Mouse (Mus musculus) thymus, adult 2 months (tissue): Measurements from ENCODE around the gene Smim9. TPM values are rescaled to one million over a fixed set of nuclear protein-coding genes. Genes with fewer than 3 reads are reported as not detected.

ENCODE experiments used
- DNase-seq: peaks from one replicate; pipeline ENCODE4 v3.0.0; 2021
- H3K27ac ChIP-seq: fragments of 200-500 bp; 2 replicates; pipeline ENCODE4 v1.5.1; 2012; ENCODE audit warnings: low read length, control low read depth; ENCODE audit not compliant: control insufficient read depth, insufficient read depth
- H3K27me3 ChIP-seq: fragments of 200-500 bp; 2 replicates; pipeline ENCODE4 v1.6.1; 2012; ENCODE audit warnings: mild to moderate bottlenecking, low read length, moderate library complexity, mixed read lengths; ENCODE audit not compliant: control insufficient read depth, insufficient read depth
- H3K36me3 ChIP-seq: fragments of 200-500 bp; 2 replicates; pipeline ENCODE4 v1.6.1; 2012; ENCODE audit warnings: mild to moderate bottlenecking, low read length, moderate library complexity; ENCODE audit not compliant: control insufficient read depth, insufficient read depth
- H3K4me1 ChIP-seq: fragments of 200-500 bp; replicated peaks from 2 replicates; pipeline ENCODE4 v1.6.1; 2012; ENCODE audit warnings: low read length; ENCODE audit not compliant: control insufficient read depth, insufficient read depth
- H3K4me3 ChIP-seq: fragments of 200-500 bp; 2 replicates; pipeline ENCODE4 v1.5.1; 2012; ENCODE audit warnings: mild to moderate bottlenecking, low read length, control low read depth, moderate library complexity; ENCODE audit not compliant: control insufficient read depth, insufficient read depth
- CTCF ChIP-seq: fragments of 200-500 bp; IDR thresholded peaks from 2 replicates; pipeline ENCODE4 v1.5.1; 2012; ENCODE audit warnings: mild to moderate bottlenecking, control low read depth, low read length, moderate library complexity, borderline replicate concordance; ENCODE audit not compliant: control insufficient read depth, poor library complexity, insufficient read depth; ENCODE audit errors: extremely low read depth
- POLR2A ChIP-seq: fragments of 200-500 bp; IDR thresholded peaks from 2 replicates; pipeline ENCODE4 v1.6.1; 2012; ENCODE audit warnings: mild to moderate bottlenecking, low read length, control low read depth, moderate library complexity; ENCODE audit not compliant: control insufficient read depth, poor library complexity, insufficient read depth; ENCODE audit errors: extremely low read depth
- WGBS: fragments of 180-500 bp; shearing (Covaris S2); methylation state at CpG from one replicate; pipeline ENCODE4 v1.1.7; 2018; 5-methylcytosine and 5-hydroxymethylcytosine counted together
- polyA plus RNA-seq: library from polyadenylated mRNA; depleted of rRNA; stranded (reverse); fragments of >200 nt; gene quantifications from 2 replicates; pipeline ENCODE4 v1.2.3, GENCODE M21; 2012; rRNA removed

Smim9 gene
- polyA plus RNA-seq, 1 experiment = not detected

DNA sequence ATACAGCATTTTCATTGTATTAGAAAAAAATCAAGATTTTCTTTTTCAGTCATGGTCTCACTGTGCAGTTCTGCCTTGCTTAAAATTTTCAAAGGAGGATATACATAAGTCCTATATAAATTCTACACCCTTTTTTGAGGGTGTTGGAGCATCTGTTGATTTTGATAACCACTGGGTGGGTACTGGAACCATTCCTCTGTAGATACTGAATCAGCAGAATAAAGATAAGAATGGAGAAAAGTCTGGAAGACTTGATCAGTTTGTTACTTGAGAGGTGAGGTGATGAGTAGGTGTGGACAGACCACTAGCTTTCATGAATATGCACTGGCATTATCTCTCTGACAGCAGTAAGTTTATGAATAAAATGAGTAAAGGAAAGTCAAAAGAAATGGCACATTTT lies 48.0 kb downstream of the Smim9 start:
- H3K4me1 ChIP-seq = no peaks in the 10 kb centered on the region
- no peak overlapping the region for H3K4me3 ChIP-seq
- H3K27ac ChIP-seq = no peak overlapping the region
- TF ChIP-seq CTCF = no peak
- no peak for TF ChIP-seq POLR2A
- peaks cover 39% of the 10 kb centered on the region for H3K36me3 ChIP-seq
- no peak for DNase-seq
- H3K27me3 ChIP-seq = no peaks in the 10 kb centered on the region

DNA sequence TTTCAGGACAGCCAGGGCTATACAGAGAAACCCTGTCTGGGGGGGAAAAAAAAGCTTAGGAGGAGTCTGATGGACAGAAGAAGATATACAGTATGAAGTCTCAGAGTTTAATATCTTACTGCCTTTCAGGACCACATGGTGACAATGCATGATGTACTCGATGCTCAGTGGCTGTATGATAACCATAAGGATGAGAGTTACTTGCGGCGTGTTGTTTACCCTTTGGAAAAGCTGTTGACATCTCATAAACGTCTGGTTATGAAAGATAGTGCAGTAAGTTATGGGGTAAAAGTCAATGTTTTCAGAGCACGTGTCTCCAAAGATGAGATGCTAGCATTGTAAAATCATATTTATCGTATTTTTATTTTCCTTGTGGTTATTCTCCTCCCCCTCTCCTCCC lies 61.3 kb downstream of the Smim9 start:
- peaks cover 45% of the 10 kb centered on the region for H3K36me3 ChIP-seq
- no peak overlapping the region for H3K4me3 ChIP-seq
- no peak overlapping the region for H3K27ac ChIP-seq
- no peaks in the 10 kb centered on the region for H3K4me1 ChIP-seq
- DNase-seq = no peak
- no peaks in the 10 kb centered on the region for H3K27me3 ChIP-seq
- TF ChIP-seq POLR2A = no peak
- no peak for TF ChIP-seq CTCF
- 97% methylated on average over 6 of the region's 6 CpGs for WGBS

DNA sequence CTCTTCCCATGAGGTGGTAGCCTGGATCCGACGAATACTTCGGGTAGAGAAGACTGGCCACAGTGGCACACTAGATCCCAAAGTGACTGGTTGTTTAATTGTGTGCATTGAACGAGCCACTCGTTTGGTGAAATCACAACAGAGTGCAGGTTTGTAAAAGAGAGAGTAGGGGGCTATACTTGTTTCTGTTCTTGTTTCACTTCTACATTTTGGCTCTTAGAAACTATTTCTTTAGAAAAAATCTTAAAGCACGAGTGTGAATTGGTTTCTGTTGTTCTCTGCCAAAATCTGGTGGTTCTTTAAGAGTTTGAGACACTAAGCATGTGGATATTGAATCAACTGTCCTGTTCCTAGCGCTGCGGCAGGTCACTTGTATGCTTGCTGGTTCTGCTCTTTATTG lies 64.8 kb downstream of the Smim9 start:
- no peak for DNase-seq
- WGBS = 92% methylated on average over 8 of the region's 8 CpGs

DNA sequence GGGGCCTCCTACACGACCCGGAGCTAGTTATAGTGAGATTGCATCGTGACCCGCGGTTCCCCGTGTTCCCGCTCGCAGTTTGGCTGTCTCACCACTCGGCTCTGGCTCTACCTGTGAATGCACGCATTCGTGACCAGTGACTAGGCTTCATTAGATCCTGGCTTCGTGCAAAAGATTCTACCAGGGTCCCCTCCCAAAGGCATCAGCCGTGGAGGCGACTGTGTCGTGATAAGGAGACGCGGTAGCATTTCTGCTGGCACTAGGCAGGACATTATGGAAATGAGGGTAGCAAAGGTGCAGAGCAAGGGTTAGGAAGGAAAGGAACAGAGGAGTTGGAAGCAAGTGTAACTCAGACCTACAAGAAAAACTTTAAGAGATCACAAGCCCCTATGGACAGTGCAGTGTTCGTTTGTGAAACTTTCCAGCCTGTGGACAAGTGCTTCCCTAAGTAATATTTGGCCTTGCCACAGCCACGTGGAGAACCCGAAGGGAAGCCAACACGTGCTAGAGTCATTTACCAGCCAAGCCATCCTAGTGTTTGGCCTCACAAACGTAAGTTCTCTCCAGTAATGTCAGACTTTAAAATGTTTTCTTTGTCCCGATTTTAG lies 67.3 kb downstream of the Smim9 start:
- peak overlapping the region; percentile 28 for H3K27ac ChIP-seq
- no peaks in the 10 kb centered on the region for H3K27me3 ChIP-seq
- WGBS = 2% methylated on average over 23 of the region's 23 CpGs
- no peak for TF ChIP-seq POLR2A
- no peak for TF ChIP-seq CTCF
- H3K36me3 ChIP-seq = peaks cover 13% of the 10 kb centered on the region; the same call in 1 of the 2 replicates
- H3K4me3 ChIP-seq = peak overlapping the region; percentile 82
- no peaks in the 10 kb centered on the region for H3K4me1 ChIP-seq
- DNase-seq = no peak

More for the DNA sequence above, 64.8 kb downstream of the Smim9 start:
- Histone ChIP-seq H3K4me1 (no peaks in the 10 kb centered on the region), H3K27ac (no peak overlapping the region), H3K4me3 (no peak overlapping the region), H3K36me3 (peaks cover 19% of the 10 kb centered on the region; the same call in 1 of the 2 replicates), H3K27me3 (no peaks in the 10 kb centered on the region)
- no peak for TF ChIP-seq CTCF
- no peak for TF ChIP-seq POLR2A

Other genes starting within 250 kb of the Smim9 start
- 2.6 and 3.0 TPM in 2 replicates for gene Gab3, start 78.3 kb downstream of the Smim9 start, polyA plus RNA-seq
- 22.0 and 28.8 TPM in 2 replicates for gene Dkc1, start 67.9 kb downstream of the Smim9 start, polyA plus RNA-seq
- 126 and 131 TPM in 2 replicates for gene Mpp1, start 32.8 kb downstream of the Smim9 start, polyA plus RNA-seq
- 6.1 and 8.7 TPM in 2 replicates for gene Fundc2, start 218.6 kb upstream of the Smim9 start, polyA plus RNA-seq
- 0.17 and 0.31 TPM in 2 replicates for gene F8, start 218.8 kb upstream of the Smim9 start, polyA plus RNA-seq